Mouse (Mus musculus): ENCODE data around the gene Phospho2.

DNA sequence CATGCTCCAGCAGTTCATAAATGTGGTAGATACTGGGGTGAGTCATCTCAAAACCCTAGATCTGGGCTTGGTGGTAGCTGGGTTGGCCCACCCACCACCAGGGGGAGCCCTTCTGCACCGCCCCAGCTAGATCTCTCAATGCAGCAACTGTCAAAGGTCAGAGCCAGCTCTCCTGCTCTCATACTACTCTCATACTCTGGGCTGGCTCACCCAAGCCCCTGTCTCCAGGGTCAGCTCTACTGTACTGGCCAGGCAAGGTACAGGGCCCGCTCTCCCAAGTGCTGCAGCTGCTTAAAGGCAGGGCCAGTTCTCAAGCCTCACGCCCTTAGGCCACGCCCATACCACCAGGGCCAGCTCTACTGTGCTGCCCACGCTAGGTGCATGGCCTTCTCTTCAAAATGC is 13.5 kb downstream of the Phospho2 start:
- TF ChIP-seq CTCF (IDR thresholded peaks at IDR 0.05) (peak; percentile 99), EP300 (IDR thresholded peaks at IDR 0.05; ENCODE audit: insufficient read depth, low read depth, low read length) (no peak), POLR2A (IDR thresholded peaks at IDR 0.05; ENCODE audit: insufficient read depth, low read depth, low read length) (no peak)

All from heart, adult 2 months (tissue).